Mouse (Mus musculus) kidney, postnatal 36 days (tissue): ENCODE measurements at regions not wholly inside any gene's neighbourhood (a gene's known extent, or its start where the extent isn't known, plus 50 kb on each side); places are given as distances from the start of the nearest gene placed in this dataset.

Experiments
- DNase-seq, 2 experiments: peaks; one replicate each; pipeline ENCODE4 v3.0.0; 2021 to 2022; ENCODE audit warnings: mixed read lengths in 2 of 2

DNA sequence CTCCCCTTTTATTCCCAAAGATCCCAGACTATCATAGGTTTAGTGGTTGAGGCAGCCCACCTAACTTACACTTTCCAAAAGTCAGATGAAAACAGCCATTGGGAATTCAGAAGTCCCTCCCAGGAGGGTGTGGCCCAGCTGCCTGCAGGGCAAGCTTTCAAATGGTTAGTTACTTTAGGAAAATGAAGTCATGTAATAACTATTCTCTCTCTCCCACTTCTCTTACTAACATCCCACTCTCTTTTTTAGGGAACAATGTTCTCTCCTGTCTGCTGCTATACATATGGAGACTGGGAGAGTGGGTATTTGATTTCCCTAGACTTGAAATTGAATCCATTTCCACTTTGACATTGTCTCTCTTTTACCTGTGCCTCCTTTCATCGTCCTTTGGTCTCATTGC is 55.0 kb downstream of the Zfp648 start:
- DNase-seq: no peak

- DNase-seq: no peak
Measured at GRCm38 (mm10) chr1:154256811-154257210, 55.8 kb downstream of the Zfp648 start.

GRCm38 (mm10) chr1:154258511-154258910 is 57.5 kb downstream of the Zfp648 start:
- DNase-seq: no peak

DNA sequence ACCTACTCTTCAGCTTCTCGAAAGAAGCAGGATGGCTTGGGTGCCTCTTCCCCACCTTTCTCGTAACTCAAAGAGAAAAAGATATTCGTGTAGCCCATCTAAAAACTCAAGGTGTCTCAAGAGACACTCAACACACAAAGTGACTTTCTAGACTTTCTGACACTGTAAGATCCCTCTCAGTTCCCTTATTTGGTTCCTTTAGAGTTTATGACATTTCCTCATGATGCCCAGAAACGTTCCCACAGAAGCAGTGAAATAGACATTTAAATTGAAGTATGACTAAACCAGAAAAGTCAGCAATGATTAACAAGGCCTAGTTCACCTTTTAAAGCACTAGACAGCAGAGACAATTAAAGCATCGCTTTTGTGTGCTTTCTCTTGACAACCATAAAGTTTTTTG is 59.4 kb downstream of the Zfp648 start:
- DNase-seq: no peak

- DNase-seq: peak; percentile 4 to 58
Measured at GRCm38 (mm10) chr1:154281438-154281837, 80.5 kb downstream of the Zfp648 start.

- no peak for DNase-seq
Measured at GRCm38 (mm10) chr1:154286080-154286479, 85.1 kb downstream of the Zfp648 start.

- no peak for DNase-seq
Measured at GRCm38 (mm10) chr1:154292729-154293128, 91.7 kb downstream of the Zfp648 start.

- DNase-seq: no peak
Measured at GRCm38 (mm10) chr1:154296080-154296479, 95.1 kb downstream of the Zfp648 start.

DNA sequence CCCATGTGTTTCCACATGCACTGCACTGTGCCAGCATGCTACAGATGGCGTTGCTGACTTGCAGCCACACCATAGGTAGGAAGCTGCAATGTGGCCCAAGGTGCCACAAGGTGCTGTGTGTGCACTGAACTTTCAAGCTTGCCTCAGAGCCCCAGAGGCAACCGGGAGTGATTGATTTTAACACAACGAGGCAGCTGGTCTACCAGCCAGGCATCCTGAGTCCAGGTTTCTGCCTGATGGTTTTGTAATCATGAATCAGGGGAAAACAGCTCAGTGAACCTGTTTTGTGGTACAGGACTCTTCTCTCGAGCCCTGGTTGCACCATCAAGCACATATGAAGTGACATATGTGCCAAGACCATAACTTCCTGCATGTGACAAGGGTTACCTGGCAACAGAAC is 98.9 kb downstream of the Zfp648 start:
- DNase-seq: no peak

DNA sequence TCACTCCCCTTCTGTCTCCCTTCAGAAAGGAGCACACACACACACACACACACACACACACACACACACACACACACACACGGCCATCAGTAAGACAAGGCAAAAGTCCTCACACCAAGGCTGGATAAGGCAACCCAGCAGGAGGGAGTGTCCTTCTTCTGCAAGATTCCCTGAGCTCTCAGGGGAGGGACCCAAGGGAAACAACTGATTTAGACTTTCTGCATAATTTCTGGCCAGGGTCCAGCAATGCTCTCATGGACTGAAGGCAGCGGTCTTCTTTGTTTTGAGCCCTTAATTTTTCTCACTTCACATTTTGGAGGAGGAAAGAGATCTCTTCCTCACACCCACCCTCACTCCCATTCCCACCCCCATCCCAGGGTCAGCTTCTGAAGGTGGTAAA is 108.7 kb downstream of the Zfp648 start:
- DNase-seq: peak; percentile 7 to 25
